Mouse (Mus musculus) bone marrow, adult 2 months (tissue): Measurements from ENCODE around the gene Tgfa. TPM values are rescaled to one million over a fixed set of nuclear protein-coding genes. Genes with fewer than 3 reads are reported as not detected.

Source experiments
- H3K27ac ChIP-seq: fragments of 200-500 bp; 2 replicates; pipeline ENCODE4 v1.5.1; 2012; ENCODE audit warnings: low read depth, mild to moderate bottlenecking, control low read depth, inconsistent platforms, low read length; ENCODE audit not compliant: control insufficient read depth, poor library complexity, insufficient read depth
- H3K4me1 ChIP-seq: fragments of 200-500 bp; 2 replicates; pipeline ENCODE4 v1.6.1; 2011; ENCODE audit warnings: low read length; ENCODE audit not compliant: control insufficient read depth, insufficient read depth
- H3K4me3 ChIP-seq: fragments of 200-500 bp; replicated peaks from 2 replicates; pipeline ENCODE3; 2011; ENCODE audit warnings: mild to moderate bottlenecking, low read depth, low read length, control low read depth; ENCODE audit not compliant: control insufficient read depth
- CTCF ChIP-seq: fragments of 200-500 bp; IDR thresholded peaks from 2 replicates; pipeline ENCODE4 v1.5.1; 2011; ENCODE audit warnings: low read length, control low read depth; ENCODE audit not compliant: control insufficient read depth, insufficient read depth
- POLR2A ChIP-seq: fragments of 200-500 bp; IDR thresholded peaks from 2 replicates; pipeline ENCODE4 v1.6.1; 2011; ENCODE audit warnings: low read depth, mild to moderate bottlenecking, control low read depth, low read length, borderline replicate concordance; ENCODE audit not compliant: control insufficient read depth
- WGBS: fragments of 180-500 bp; shearing (Covaris S2); methylation state at CpG from one replicate; pipeline ENCODE4 v1.1.7; 2018; 5-methylcytosine and 5-hydroxymethylcytosine counted together
- polyA plus RNA-seq: library from polyadenylated mRNA; stranded (reverse); fragments of >200 nt; gene quantifications from 2 replicates; pipeline ENCODE4 v1.2.4, GENCODE M21; 2011; ENCODE audit warnings: low replicate concordance; ENCODE audit not compliant: missing spikeins, insufficient read depth, insufficient read length

Tgfa gene
- not detected in 2 replicates for polyA plus RNA-seq

GRCm38 (mm10) chr6:86194941-86195932 lies at the start of gene Tgfa:
TSS of gene Tgfa (plus strand) at chr6:86195223.
- H3K4me3 ChIP-seq, result no peak within 1 kb of the TSS
- WGBS, result under 1% methylated on average over 96 of the region's 97 CpGs

GRCm38 (mm10) chr6:86148518-86148917 lies 46.5 kb upstream of the Tgfa start:
- no peaks in the 10 kb centered on the region for H3K4me1 ChIP-seq
- 52% methylated on average over 4 of the region's 4 CpGs for WGBS
- no peak overlapping the region for H3K27ac ChIP-seq
- TF ChIP-seq POLR2A (no peak), CTCF (no peak)
- no peak overlapping the region for H3K4me3 ChIP-seq

More at GRCm38 (mm10) chr6:86194941-86195932, at the start of gene Tgfa:
- TF ChIP-seq CTCF (no peak), POLR2A (no peak; the same call in 1 of the 2 replicates)
- H3K27ac ChIP-seq, result peak within 1 kb of the TSS; percentile 7; the same call in 1 of the 2 replicates
- no peaks in the 10 kb centered on the region for H3K4me1 ChIP-seq

GRCm38 (mm10) chr6:86149001-86149400 lies 46.0 kb upstream of the Tgfa start:
- no peak for TF ChIP-seq CTCF
- no peak for TF ChIP-seq POLR2A
- Histone ChIP-seq H3K27ac (no peak overlapping the region), H3K4me1 (no peaks in the 10 kb centered on the region), H3K4me3 (no peak overlapping the region)
- 45% methylated on average over 4 of the region's 4 CpGs for WGBS

- 82% methylated on average over 7 of the region's 7 CpGs for WGBS
- no peak overlapping the region for H3K27ac ChIP-seq
- H3K4me1 ChIP-seq, result no peaks in the 10 kb centered on the region
- no peak for TF ChIP-seq POLR2A
- no peak for TF ChIP-seq CTCF
- no peak overlapping the region for H3K4me3 ChIP-seq
These were observed 42.3 kb upstream of the Tgfa start for GRCm38 (mm10) chr6:86152676-86153075.

- WGBS, result 74% methylated on average over 8 of the region's 8 CpGs
- no peak overlapping the region for H3K27ac ChIP-seq
- H3K4me1 ChIP-seq, result no peaks in the 10 kb centered on the region
- H3K4me3 ChIP-seq, result no peak overlapping the region
- TF ChIP-seq POLR2A (no peak), CTCF (no peak)
These were observed 41.5 kb upstream of the Tgfa start for GRCm38 (mm10) chr6:86153436-86153990.

- Histone ChIP-seq H3K27ac (no peak overlapping the region), H3K4me1 (no peaks in the 10 kb centered on the region), H3K4me3 (no peak overlapping the region)
- WGBS, result 74% methylated on average over 5 of the region's 5 CpGs
- no peak for TF ChIP-seq CTCF
- no peak for TF ChIP-seq POLR2A
These were observed 41.0 kb upstream of the Tgfa start for GRCm38 (mm10) chr6:86154006-86154405.

GRCm38 (mm10) chr6:86154481-86154880 lies 40.5 kb upstream of the Tgfa start:
- H3K27ac ChIP-seq, result no peak overlapping the region
- TF ChIP-seq CTCF (no peak), POLR2A (no peak)
- 55% methylated on average over 2 of the region's 2 CpGs for WGBS
- no peaks in the 10 kb centered on the region for H3K4me1 ChIP-seq
- H3K4me3 ChIP-seq, result no peak overlapping the region
